Mouse (Mus musculus) testis, adult 2 months (tissue): Measurements from ENCODE around the gene Yif1b.

Source experiments
- CTCF ChIP-seq: fragments of 200-500 bp; IDR thresholded peaks from 2 replicates; pipeline ENCODE4 v1.5.1; 2012; ENCODE audit warnings: low read depth, mild to moderate bottlenecking, inconsistent platforms, low read length, moderate library complexity; ENCODE audit not compliant: control insufficient read depth, insufficient read depth, insufficient replicate concordance
- POLR2A ChIP-seq: fragments of 200-500 bp; IDR thresholded peaks from 2 replicates; pipeline ENCODE4 v1.6.1; 2012; ENCODE audit warnings: low read depth, mild to moderate bottlenecking, inconsistent platforms, low read length, moderate library complexity; ENCODE audit not compliant: control insufficient read depth

GRCm38 (mm10) chr7:29262151-29262550, 24.0 kb downstream of the Yif1b start:
- TF ChIP-seq CTCF (no peak), POLR2A (no peak)
